7 mouse cellular contexts compared by ENCODE assay signal in genomic region chr17:80553318-80554270, GRCm38 (mm10). TPM values are rescaled to one million over a fixed set of nuclear protein-coding genes. Genes with fewer than 3 reads are reported as not detected.
DNase-seq lines count a peak whose midpoint lies in the region; ATAC-seq lines count a peak whose summit lies in the region.

No protein-coding gene starts in this region.

- intact Hi-C loops in gastrocnemius, postnatal 36 days (cut with DNase I): loop anchor here (2.0 to 10.0 kb wide), 2 partner anchors 99 to 259 kb away; partner anchors contain the start of genes Dhx57 and Morn2
- intact Hi-C loops in left cerebral cortex, postnatal 14 days (cut with DNase I): loop anchor here (1.0 to 5.0 kb wide), 2 partner anchors 70 to 261 kb away; partner anchors contain the start of genes Dhx57 and Morn2

- 2% methylated on average over 35 of the region's 35 CpGs for WGBS in intestine, embryonic 14.5 days

- H3K9ac ChIP-seq in intestine, embryonic 14.5 days (ENCODE audit: low read length): peak overlapping the region; percentile 51

- H3K4me1 ChIP-seq in intestine, embryonic 14.5 days (replicated peaks; ENCODE audit: control insufficient read depth, insufficient read depth, low read length): no peaks in the 10 kb centered on the region

- H3K9me3 ChIP-seq in intestine, embryonic 14.5 days (ENCODE audit: control insufficient read depth, low read length): no peaks in the 10 kb centered on the region

- DNase-seq in adrenal gland, postnatal 14 days: peak; percentile 88
- peak; percentile 83 for DNase-seq in embryo, embryonic 9.5 days (ENCODE audit: extremely low spot score)
- DNase-seq in gastrocnemius, postnatal 36 days: peak; percentile 50 to 63
- peak; percentile 87 for DNase-seq in intestine, embryonic 14.5 days (ENCODE audit: low spot score)
- DNase-seq in left cerebral cortex, postnatal 14 days (ENCODE audit: low spot score in 2 of 2): peak; percentile 81 to 90
- DNase-seq in right cerebral cortex, postnatal 25 days: peak; percentile 65

- H3K27ac ChIP-seq in intestine, embryonic 14.5 days (ENCODE audit: low read depth): peak overlapping the region; percentile 12; the same call in 1 of the 2 replicates

- no peaks in the 10 kb centered on the region for H3K27me3 ChIP-seq in intestine, embryonic 14.5 days (replicated peaks; ENCODE audit: control insufficient read depth, insufficient read depth, low read length)

- peak; percentile 80 for ATAC-seq in intestine, embryonic 14.5 days (replicated peaks; ENCODE audit: low FRiP score, low TSS enrichment, low read depth)
- ATAC-seq in megakaryocyte-erythroid progenitor cell, adult 5-6 weeks (replicated peaks; ENCODE audit: low FRiP score, low TSS enrichment, poor library complexity, severe bottlenecking): peak; percentile 92

- H3K4me3 ChIP-seq in intestine, embryonic 14.5 days (ENCODE audit: low read depth, low read length): peak overlapping the region; percentile 54

- peak overlapping the region; percentile 56 for H3K4me2 ChIP-seq in intestine, embryonic 14.5 days (ENCODE audit: low read length)

- H3K36me3 ChIP-seq in intestine, embryonic 14.5 days (ENCODE audit: control insufficient read depth, insufficient read depth, low read length): no peaks in the 10 kb centered on the region

RNA-seq across cellular contexts. Expression of gene Cdkl4, which starts 24.0 kb away (rescaled TPM):
- total RNA-seq in adrenal gland, postnatal 14 days (2021): 0.15 TPM in 2 replicates
- not detected for total RNA-seq in gastrocnemius, postnatal 36 days (2021)
- polyA plus RNA-seq in intestine, embryonic 14.5 days (2014; fragmentation: Nextera tagmentation; extraction: Ambion mirVana): 0.51 and 0.62 TPM in 2 replicates
- 10 to 100 TPM; 16.4 to 20.4 TPM for total RNA-seq in left cerebral cortex, postnatal 14 days (2021)
- total RNA-seq in megakaryocyte-erythroid progenitor cell, adult 5-6 weeks (2014; fragmentation: Nextera tagmentation): 1.3 TPM in 1 of 2 replicates, not detected in the other
- 0.72 TPM in 1 of 2 replicates, not detected in the other for total RNA-seq in megakaryocyte-erythroid progenitor cell, adult 5-6 weeks (2017)

Comparison
In these comparisons a context has a peak if more than half of its experiments do, and no peak if none do; other contexts are left out.
1. Peak in every context shown above with its lines: DNase-seq, ATAC-seq, H3K4me3 ChIP-seq and H3K27ac ChIP-seq.
2. RNA of gene Cdkl4, which starts 24.0 kb away (total RNA-seq): 16.4 to 20.4 TPM in left cerebral cortex, postnatal 14 days; 0.15 TPM in adrenal gland, postnatal 14 days, not detected in gastrocnemius, postnatal 36 days and 0.72 to 1.3 TPM in megakaryocyte-erythroid progenitor cell, adult 5-6 weeks; every median in the first group is over 4 times any median in the second.